Mouse (Mus musculus): ENCODE data around the gene Samd4b. TPM values are rescaled to one million over a fixed set of nuclear protein-coding genes. Genes with fewer than 3 reads are reported as not detected.

Gene Samd4b
- total and polyA plus RNA-seq, 3 experiments, result 6.4 to 45.9 TPM; not detected in 1

DNA sequence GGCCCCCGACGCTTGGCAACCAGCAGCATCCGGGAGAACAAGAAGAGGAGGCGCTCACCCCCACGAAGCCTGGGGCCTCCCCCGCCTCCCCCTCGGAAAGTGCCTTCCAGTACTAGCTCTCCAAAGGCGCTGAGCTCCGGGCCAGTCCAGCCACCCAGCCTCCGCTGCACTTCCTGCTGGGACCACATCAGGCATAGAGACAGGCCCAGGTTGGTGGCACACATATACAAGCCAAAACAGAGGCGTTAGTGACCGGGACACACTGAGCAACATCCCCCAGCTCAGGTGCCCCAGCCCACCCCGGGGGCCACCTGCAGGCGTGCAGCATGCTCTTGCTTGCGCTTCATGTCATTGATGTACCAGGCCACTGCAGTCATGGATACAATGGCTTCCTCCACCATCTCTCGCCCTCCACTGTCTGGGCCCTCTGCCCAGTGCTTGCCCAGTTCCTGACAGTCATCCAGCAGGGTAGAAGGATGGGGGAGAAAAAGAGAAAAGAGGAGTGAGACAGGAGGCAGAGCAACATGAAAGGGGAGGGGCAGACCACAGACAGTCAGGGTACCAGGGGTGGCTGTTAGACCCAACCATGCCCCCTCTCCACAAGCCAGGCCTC lies 230.2 kb downstream of the Samd4b start:
- Histone ChIP-seq H3K27ac (ENCODE audit: control insufficient read depth, low read depth, low read length) (no peak overlapping the region), H3K36me3 (ENCODE audit: control insufficient read depth in 1 of 2, insufficient read depth in 2 of 2, low read length in 2 of 2) (no peaks in the 10 kb centered on the region), H3K27me3 (ENCODE audit: control insufficient read depth in 1 of 2, insufficient read depth in 2 of 2, low read length in 2 of 2) (no peaks in the 10 kb centered on the region), H3K4me3 (ENCODE audit: control insufficient read depth in 1 of 2, insufficient read depth in 1 of 2, low read depth in 2 of 2, low read length in 2 of 2) (no peak overlapping the region), H3K9ac (ENCODE audit: control insufficient read depth, low read depth, low read length, poor library complexity, severe bottlenecking) (no peak overlapping the region), H3K4me1 (ENCODE audit: control insufficient read depth in 1 of 2, insufficient read depth in 2 of 2, low read length in 2 of 2) (no peaks in the 10 kb centered on the region; a peak in 1 of 4 replicates), H3K79me2 (ENCODE audit: control insufficient read depth, insufficient read depth, low read length, poor library complexity) (peaks cover 2% of the 10 kb centered on the region; the same call in 1 of the 2 replicates), H3K9me3 (replicated peaks; ENCODE audit: insufficient read depth, low read length) (no peaks in the 10 kb centered on the region)
- no peak for TF ChIP-seq SMC3 (IDR thresholded peaks at IDR 0.05; ENCODE audit: low read depth, low read length)
- no peak for TF ChIP-seq POLR2A (IDR thresholded peaks at IDR 0.05; ENCODE audit: control insufficient read depth in 1 of 2, insufficient read depth in 1 of 2, low read depth in 1 of 2, low read length in 2 of 2, poor library complexity in 1 of 2)
- TF ChIP-seq POLR2AphosphoS5 (IDR thresholded peaks at IDR 0.05; ENCODE audit: borderline replicate concordance, low read depth, low read length), result no peak
- no peak for TF ChIP-seq MYC (IDR thresholded peaks at IDR 0.05; ENCODE audit: low read depth, low read length)
- no peak for TF ChIP-seq NELFE (IDR thresholded peaks at IDR 0.05; ENCODE audit: low read depth, low read length)
- TF ChIP-seq BHLHE40 (IDR thresholded peaks at IDR 0.05; ENCODE audit: borderline replicate concordance, low read depth, low read length), result no peak
- TF ChIP-seq POLR2AphosphoS2 (IDR thresholded peaks at IDR 0.05; ENCODE audit: low read length), result no peak
- TF ChIP-seq TAL1 (IDR thresholded peaks at IDR 0.05; ENCODE audit: low read length), result no peak
- TF ChIP-seq RCOR1 (IDR thresholded peaks at IDR 0.05; ENCODE audit: low read depth, low read length), result no peak
- TF ChIP-seq ZC3H11A (IDR thresholded peaks at IDR 0.05; ENCODE audit: low read depth, low read length), result no peak
- TF ChIP-seq CTCF (IDR thresholded peaks at IDR 0.05 in 2 of 3, conservative IDR thresholded peaks at IDR 0.05 in 1 of 3; ENCODE audit: control insufficient read depth in 1 of 3, insufficient read depth in 1 of 3, low read depth in 2 of 3, low read length in 3 of 3, poor library complexity in 1 of 3, severe bottlenecking in 1 of 3), result no peak
- DNase-seq (ENCODE audit: low read depth, low spot score), result no peak

DNA sequence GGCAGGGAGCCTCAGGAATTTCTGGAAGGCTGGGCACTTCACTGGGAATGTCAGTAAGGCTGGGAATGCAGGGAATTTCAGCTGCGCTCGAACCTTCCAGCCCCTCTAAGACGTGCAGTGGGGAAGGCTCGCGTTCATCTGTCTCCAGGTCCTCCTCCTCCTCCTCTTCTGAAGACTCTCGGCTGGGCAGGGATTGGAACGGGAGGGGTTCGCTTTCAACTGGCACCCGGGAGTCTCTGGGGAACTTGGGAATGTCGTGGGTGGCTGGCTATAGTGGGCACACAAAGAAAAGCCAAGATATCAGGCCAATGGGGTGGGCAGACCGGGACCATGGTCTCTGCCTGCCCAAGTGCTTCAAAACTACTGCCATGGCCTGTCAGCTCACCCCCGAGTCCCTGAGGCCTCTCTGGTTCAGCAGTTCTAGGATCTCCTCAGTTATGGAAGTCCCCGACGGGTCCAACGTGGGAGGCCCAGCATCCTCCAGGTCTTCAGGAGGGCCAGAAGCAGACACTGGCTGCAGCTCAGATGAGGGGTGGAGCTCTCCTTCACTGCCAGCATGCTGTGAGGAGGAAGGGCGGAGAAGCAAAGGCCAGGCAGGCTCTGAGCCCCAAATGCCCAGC lies 235.4 kb downstream of the Samd4b start:
- Histone ChIP-seq H3K4me1 (ENCODE audit: control insufficient read depth in 1 of 2, insufficient read depth in 2 of 2, low read length in 2 of 2) (no peaks in the 10 kb centered on the region), H3K4me3 (ENCODE audit: control insufficient read depth in 1 of 2, insufficient read depth in 1 of 2, low read depth in 2 of 2, low read length in 2 of 2) (no peak overlapping the region), H3K27ac (ENCODE audit: control insufficient read depth, low read depth, low read length) (no peak overlapping the region), H3K79me2 (ENCODE audit: control insufficient read depth, insufficient read depth, low read length, poor library complexity) (no peaks in the 10 kb centered on the region), H3K27me3 (ENCODE audit: control insufficient read depth in 1 of 2, insufficient read depth in 2 of 2, low read length in 2 of 2) (no peaks in the 10 kb centered on the region), H3K9ac (ENCODE audit: control insufficient read depth, low read depth, low read length, poor library complexity, severe bottlenecking) (no peak overlapping the region), H3K36me3 (ENCODE audit: control insufficient read depth in 1 of 2, insufficient read depth in 2 of 2, low read length in 2 of 2) (no peaks in the 10 kb centered on the region), H3K9me3 (replicated peaks; ENCODE audit: insufficient read depth, low read length) (no peaks in the 10 kb centered on the region)
- TF ChIP-seq USF2 (IDR thresholded peaks at IDR 0.05; ENCODE audit: borderline replicate concordance in 1 of 2, insufficient read depth in 1 of 2, low read depth in 1 of 2, low read length in 2 of 2) (no peak), ZKSCAN1 (IDR thresholded peaks at IDR 0.05; ENCODE audit: low read depth, low read length) (no peak), CHD2 (IDR thresholded peaks at IDR 0.05; ENCODE audit: low read length) (no peak), MEF2A (IDR thresholded peaks at IDR 0.05; ENCODE audit: extremely low read depth, insufficient replicate concordance, low read depth, low read length, poor library complexity, severe bottlenecking) (no peak), ETS1 (IDR thresholded peaks at IDR 0.05; ENCODE audit: low read depth, low read length) (no peak), MAX (IDR thresholded peaks at IDR 0.05; ENCODE audit: low read length) (no peak), POLR2AphosphoS2 (IDR thresholded peaks at IDR 0.05; ENCODE audit: low read length) (no peak), MXI1 (IDR thresholded peaks at IDR 0.05; ENCODE audit: low read depth, low read length) (no peak), MYB (IDR thresholded peaks at IDR 0.05; ENCODE audit: low read depth, low read length) (no peak)
- no peak for DNase-seq (ENCODE audit: low read depth, low spot score)

Data from MEL (cell line).